Mouse (Mus musculus) embryonic facial prominence, embryonic 13.5 days (tissue): ENCODE results near the gene Slc3a2. TPM values are rescaled to one million over a fixed set of nuclear protein-coding genes. Genes with fewer than 3 reads are reported as not detected.
A peak's percentile ranks its signal among the peaks of the same experiment; 100 is the strongest.

Source experiments
- ATAC-seq: fragments of 200-750 bp; cut with Nextera tagmentation; 2 replicates; pipeline ENCODE4 v1.8.0; 2017; ENCODE audit warnings: low read depth; ENCODE audit not compliant: insufficient number of reproducible peaks, insufficient read depth, low FRiP score, low TSS enrichment
- H3K27ac ChIP-seq: fragments of 300-500 bp; sonication (generic); 2 replicates; pipeline ENCODE4 v1.5.1; 2015; ENCODE audit warnings: moderate library complexity, mild to moderate bottlenecking, inconsistent platforms
- H3K27me3 ChIP-seq: fragments of 300-500 bp; sonication (generic); 2 replicates; pipeline ENCODE4 v1.6.1; 2015; ENCODE audit warnings: mild to moderate bottlenecking, inconsistent platforms
- H3K36me3 ChIP-seq: fragments of 300-500 bp; sonication (generic); 2 replicates; pipeline ENCODE4 v1.6.1; 2015; ENCODE audit warnings: mild to moderate bottlenecking, inconsistent platforms
- H3K4me1 ChIP-seq: fragments of 300-500 bp; sonication (generic); 2 replicates; pipeline ENCODE4 v1.6.1; 2015; ENCODE audit warnings: inconsistent platforms
- H3K4me2 ChIP-seq: fragments of 300-500 bp; sonication (generic); 2 replicates; pipeline ENCODE4 v1.6.1; 2015; ENCODE audit warnings: moderate library complexity, mild to moderate bottlenecking, inconsistent platforms
- H3K4me3 ChIP-seq: fragments of 300-500 bp; sonication (generic); 2 replicates; pipeline ENCODE4 v1.5.1; 2015; ENCODE audit warnings: mild to moderate bottlenecking, inconsistent platforms
- H3K9ac ChIP-seq: fragments of 300-500 bp; sonication (generic); 2 replicates; pipeline ENCODE4 v1.6.1; 2015; ENCODE audit warnings: mild to moderate bottlenecking, inconsistent platforms
- H3K9me3 ChIP-seq: fragments of 300-500 bp; sonication (generic); 2 replicates; pipeline ENCODE4 v1.6.1; 2016; ENCODE audit warnings: inconsistent platforms
- WGBS: fragments of 180-500 bp; shearing (Covaris S2); methylation state at CpG from one replicate; pipeline ENCODE4 v1.1.7; 2015; ENCODE audit warnings: mixed read lengths; 5-methylcytosine and 5-hydroxymethylcytosine counted together
- polyA plus RNA-seq: library from polyadenylated mRNA; unstranded; fragments of >200 nt; fragmentation: Nextera tagmentation; extraction: Ambion mirVana; gene quantifications from 2 replicates; pipeline ENCODE4 v1.2.1, GENCODE M21; 2015

Slc3a2 gene
- 99.9 and 116 TPM in 2 replicates for polyA plus RNA-seq

DNA sequence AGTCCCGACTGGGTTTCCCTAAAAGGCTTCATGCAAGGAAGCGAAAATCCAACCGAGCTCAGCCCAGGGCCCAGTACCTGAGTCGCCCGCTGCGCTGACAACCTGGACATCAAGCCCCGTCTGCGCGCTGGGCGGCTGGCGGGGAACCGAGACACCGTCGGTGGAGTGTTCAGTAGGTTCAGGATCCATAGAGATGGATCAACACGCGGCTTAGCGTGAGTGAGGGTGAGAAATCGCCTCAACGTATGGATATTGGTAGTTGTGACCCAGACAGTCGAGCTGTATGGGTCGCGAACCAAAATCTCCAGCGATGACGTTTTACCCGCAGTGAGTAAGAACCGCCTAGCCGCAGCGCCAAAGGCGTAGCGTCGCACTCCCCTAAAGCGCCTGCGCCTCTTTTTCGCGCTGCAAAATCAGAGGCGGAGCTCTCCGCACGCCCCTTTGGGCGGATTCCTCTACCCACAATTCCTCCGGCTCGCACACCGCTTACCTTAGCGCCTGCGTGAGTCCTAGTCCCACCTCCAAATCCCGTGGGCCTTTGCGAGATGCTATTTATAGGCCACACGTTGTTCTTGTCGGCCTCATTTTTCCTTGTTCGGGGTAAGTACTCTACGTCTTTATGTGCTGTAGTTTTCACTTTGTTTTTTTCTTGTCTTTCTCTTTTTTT is at the start of gene Slc3a2:
Slc3a2 (minus strand) TSS at position 463 of the 667 bp plus-strand sequence.
- ATAC-seq: peak; percentile 96
- peak within 1 kb of the TSS; percentile 81 for H3K4me2 ChIP-seq
- peak within 1 kb of the TSS; percentile 84 for H3K4me3 ChIP-seq
- no peaks in the 10 kb centered on the region for H3K27me3 ChIP-seq
- peak within 1 kb of the TSS; percentile 96 for H3K27ac ChIP-seq
- H3K36me3 ChIP-seq: peaks cover 27% of the 10 kb centered on the region
- peaks cover 36% of the 10 kb centered on the region for H3K4me1 ChIP-seq
- WGBS: under 1% methylated on average over 50 of the region's 50 CpGs
- H3K9me3 ChIP-seq: no peaks in the 10 kb centered on the region
- H3K9ac ChIP-seq: peak within 1 kb of the TSS; percentile 99

DNA sequence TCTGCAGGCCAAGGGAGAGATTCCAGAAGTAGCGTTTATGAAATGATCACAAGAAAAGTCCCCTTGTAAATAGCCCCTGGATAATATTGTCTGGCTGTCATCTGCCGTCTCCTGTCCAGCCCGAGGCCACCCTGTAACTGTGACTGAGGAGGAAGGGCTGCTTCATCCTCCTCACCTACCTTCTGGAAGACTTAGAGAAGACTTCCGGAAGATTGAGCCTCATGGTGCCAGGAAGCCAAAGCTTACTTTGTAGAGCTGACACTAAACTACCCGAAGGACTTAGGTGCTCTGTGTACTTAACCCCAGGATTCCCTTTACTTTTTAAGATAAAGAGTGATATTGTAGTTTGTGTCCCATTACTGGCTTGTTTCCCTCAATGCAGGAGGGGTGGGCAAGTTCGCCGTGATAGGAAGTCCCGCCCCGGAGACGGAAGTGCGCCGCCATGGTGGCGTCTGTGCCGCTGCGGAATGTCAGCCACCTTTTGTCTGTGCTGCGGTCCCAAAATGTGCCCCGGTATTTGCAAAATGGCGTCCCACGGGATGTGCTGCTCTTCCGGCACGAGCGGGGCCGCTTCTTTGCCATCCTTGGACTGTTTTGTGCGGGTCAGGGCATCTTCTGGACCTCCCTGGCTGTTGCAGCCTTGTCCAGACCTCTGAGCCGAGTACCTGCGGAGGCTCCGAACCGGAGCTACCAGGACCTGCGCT is 47.5 kb upstream of the Slc3a2 start, which contains the start of gene Tmem223:
Tmem223 (plus strand) TSS at position 430 of the 704 bp plus-strand sequence.
- Histone ChIP-seq H3K27me3 (no peaks in the 10 kb centered on the region), H3K27ac (peak within 1 kb of the TSS; percentile 93), H3K9ac (peak within 1 kb of the TSS; percentile 98), H3K36me3 (peaks cover 72% of the 10 kb centered on the region), H3K9me3 (no peaks in the 10 kb centered on the region), H3K4me2 (peak within 1 kb of the TSS; percentile 74), H3K4me3 (peak within 1 kb of the TSS; percentile 77), H3K4me1 (peaks cover 30% of the 10 kb centered on the region)
- 19% methylated on average over 29 of the region's 29 CpGs for WGBS
- no peak; the same call in 1 of the 2 replicates for ATAC-seq

DNA sequence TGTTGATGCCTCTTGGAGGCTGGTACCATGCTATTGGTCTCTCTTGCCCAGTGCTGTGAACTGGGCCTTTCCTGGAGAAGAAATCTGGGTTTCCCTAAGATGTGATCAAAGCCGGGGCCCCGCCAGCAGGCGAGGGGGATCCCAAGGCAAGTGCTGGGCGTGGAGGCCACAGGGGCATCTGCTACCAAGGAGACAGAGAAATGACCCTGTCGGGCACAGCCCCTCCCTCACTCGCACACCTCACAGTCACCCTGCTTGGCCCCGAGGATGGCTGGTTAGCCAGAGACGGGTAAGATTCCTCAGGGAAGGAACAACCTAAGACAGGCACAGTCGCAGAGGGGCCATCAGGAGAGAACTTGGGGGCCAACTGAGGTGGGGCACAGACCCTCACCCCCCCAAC is 42.4 kb upstream of the Slc3a2 start:
- H3K27ac ChIP-seq: no peak overlapping the region
- H3K4me1 ChIP-seq: peaks cover 4% of the 10 kb centered on the region
- H3K9me3 ChIP-seq: peaks cover 3% of the 10 kb centered on the region; the same call in 1 of the 2 replicates
- no peak overlapping the region for H3K9ac ChIP-seq
- no peaks in the 10 kb centered on the region for H3K27me3 ChIP-seq
- no peak for ATAC-seq
- H3K4me3 ChIP-seq: no peak overlapping the region
- no peak overlapping the region for H3K4me2 ChIP-seq
- H3K36me3 ChIP-seq: peaks cover 90% of the 10 kb centered on the region
- WGBS: 95% methylated on average over 9 of the region's 9 CpGs

DNA sequence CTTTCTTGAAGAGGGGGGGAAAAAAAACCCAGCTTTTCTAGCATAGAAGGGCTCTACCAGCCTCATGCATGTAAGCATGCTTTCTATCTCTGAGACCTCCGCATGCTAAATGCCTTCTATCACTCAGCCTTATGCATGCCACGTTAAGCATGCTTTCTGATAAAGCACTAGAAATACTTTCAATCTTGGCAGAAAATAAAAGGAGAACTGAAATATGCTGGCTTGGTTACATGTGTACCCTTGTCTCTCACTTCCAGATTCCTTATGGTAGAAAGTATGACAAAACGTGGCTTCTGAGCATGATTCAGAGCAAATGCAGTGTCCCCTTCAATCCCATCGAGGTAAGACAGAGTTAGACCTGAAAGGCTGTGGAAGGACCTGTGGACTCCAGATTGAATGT is 40.1 kb upstream of the Slc3a2 start:
- no peak for ATAC-seq
- H3K36me3 ChIP-seq: peaks cover 68% of the 10 kb centered on the region
- WGBS: 94% methylated on average over 4 of the region's 4 CpGs
- H3K4me2 ChIP-seq: no peak overlapping the region
- H3K4me1 ChIP-seq: peaks cover 7% of the 10 kb centered on the region
- H3K9me3 ChIP-seq: peaks cover 3% of the 10 kb centered on the region; the same call in 1 of the 2 replicates
- no peak overlapping the region for H3K27ac ChIP-seq
- H3K27me3 ChIP-seq: no peaks in the 10 kb centered on the region
- H3K9ac ChIP-seq: no peak overlapping the region
- H3K4me3 ChIP-seq: no peak overlapping the region

DNA sequence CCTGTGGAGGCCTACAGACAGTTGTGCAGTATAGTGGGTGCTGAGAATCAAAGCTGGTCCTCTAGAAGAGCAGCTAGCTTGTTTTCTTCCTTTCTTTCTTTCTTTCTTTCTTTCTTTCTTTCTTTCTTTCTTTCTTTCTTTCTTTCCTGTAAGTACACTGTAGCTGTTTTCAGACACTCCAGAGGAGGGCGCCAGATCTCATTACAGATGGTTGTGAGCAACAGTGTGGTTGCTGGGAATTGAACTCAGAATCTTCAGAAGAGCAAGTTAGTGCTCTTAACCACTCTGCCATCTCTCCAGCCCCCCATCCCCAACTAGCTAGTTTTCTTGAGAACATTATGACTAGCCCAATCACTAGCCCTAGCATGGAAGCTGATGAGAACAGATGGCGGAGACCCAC is 37.6 kb upstream of the Slc3a2 start:
- 93% methylated on average over 2 of the region's 2 CpGs for WGBS
- Histone ChIP-seq H3K9ac (no peak overlapping the region), H3K9me3 (peaks cover 3% of the 10 kb centered on the region; the same call in 1 of the 2 replicates), H3K4me2 (no peak overlapping the region), H3K4me3 (no peak overlapping the region), H3K27ac (no peak overlapping the region), H3K36me3 (peaks cover 45% of the 10 kb centered on the region), H3K27me3 (no peaks in the 10 kb centered on the region), H3K4me1 (peaks cover 14% of the 10 kb centered on the region)
- ATAC-seq: no peak

DNA sequence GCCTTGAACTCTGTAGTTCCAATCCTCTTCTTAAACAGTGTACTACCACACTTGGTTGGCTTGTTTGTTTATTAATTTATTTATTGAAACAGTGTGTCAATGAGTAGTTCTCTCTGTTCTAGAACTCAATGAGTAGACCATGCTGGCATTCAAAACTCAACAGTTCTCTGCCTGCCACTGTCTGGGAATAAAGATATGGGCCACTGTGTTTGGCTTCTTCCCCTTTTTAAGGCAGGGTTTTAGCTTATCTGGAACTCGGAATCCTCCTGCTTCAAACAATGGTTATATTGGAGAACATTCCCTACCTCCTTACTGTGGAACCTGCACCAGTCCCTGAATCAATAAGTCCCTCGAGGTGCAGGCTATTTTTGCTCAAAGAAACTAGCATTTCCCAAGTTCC is 35.7 kb upstream of the Slc3a2 start:
- H3K4me3 ChIP-seq: no peak overlapping the region
- WGBS: 89% methylated on average over 2 of the region's 2 CpGs
- H3K27me3 ChIP-seq: no peaks in the 10 kb centered on the region
- no peaks in the 10 kb centered on the region for H3K9me3 ChIP-seq
- ATAC-seq: no peak
- peaks cover 42% of the 10 kb centered on the region for H3K36me3 ChIP-seq
- no peak overlapping the region for H3K27ac ChIP-seq
- H3K9ac ChIP-seq: no peak overlapping the region
- H3K4me2 ChIP-seq: no peak overlapping the region
- H3K4me1 ChIP-seq: peaks cover 23% of the 10 kb centered on the region

DNA sequence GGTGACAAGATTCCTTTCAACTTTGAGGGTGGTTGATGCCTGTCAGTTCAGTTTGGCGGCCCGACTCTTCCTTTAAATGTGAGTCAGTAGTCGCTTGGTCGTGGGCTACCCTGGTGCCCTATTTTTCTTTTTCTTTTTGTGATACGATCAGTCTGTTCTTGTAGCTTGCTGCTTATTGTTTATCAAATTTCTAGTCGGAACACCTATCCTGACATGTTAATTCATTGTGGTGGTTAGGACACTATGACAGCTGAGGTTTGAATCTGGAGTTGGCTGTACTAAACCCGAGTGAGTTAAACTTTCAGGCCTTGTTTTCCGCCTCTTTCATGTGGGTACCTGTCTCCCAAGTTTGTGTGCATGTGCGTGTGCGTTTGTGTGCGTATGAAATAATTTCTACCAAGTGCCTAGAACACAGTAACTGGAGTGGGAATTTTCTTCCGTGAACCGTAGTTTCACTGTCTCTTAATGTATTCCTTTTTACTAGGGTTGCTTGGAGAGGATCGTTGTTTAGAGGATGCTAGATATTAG is 34.4 kb upstream of the Slc3a2 start:
- peaks cover 41% of the 10 kb centered on the region for H3K36me3 ChIP-seq
- peak overlapping the region; percentile 91 for H3K27ac ChIP-seq
- peaks cover 23% of the 10 kb centered on the region for H3K4me1 ChIP-seq

DNA sequence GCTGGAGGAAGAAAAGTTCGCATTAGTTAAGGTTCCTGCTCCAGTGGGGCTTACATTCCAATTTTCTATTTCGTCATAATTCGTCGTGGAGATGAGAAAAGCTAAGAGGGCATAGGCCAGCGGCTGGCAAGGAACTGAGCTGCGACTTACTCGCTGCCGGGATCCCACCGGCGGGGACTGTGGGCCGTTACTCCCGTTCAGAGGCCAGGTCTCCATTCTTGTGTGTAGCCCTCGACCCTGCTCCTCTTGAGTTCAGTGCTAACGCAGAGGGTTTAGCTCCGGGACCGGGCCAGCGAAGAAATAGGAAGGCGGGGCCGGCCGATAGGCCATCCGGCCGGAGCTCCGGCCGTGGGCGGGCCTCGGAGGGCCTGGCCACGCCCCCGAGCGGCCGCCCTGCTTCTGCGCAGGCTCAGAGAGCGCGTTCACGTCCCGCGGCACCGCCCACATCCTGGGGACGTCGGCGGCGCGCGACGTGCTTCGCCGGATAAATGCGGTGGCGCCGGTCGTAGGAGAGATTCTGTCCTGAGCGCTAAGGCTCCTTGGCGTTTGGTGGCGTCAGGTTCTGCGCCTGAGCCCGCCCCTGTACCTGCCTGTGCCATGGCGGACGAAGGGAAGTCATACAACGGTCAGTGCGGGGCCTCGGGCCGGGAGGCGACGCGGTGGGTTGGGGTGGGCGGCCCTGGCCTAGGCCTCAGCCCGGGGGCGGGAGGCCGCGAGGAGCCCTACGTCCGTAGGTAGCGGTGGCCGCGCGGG is 33.6 kb upstream of the Slc3a2 start, which contains the start of gene Nxf1:
Nxf1 (plus strand) TSS at position 439 of the 753 bp plus-strand sequence.
- peaks cover 41% of the 10 kb centered on the region for H3K36me3 ChIP-seq
- peak within 1 kb of the TSS; percentile 97 for H3K9ac ChIP-seq
- H3K9me3 ChIP-seq: no peaks in the 10 kb centered on the region
- peak within 1 kb of the TSS; percentile 65 for H3K4me2 ChIP-seq
- H3K27ac ChIP-seq: peak within 1 kb of the TSS; percentile 91
- ATAC-seq: peak; percentile 85
- peak within 1 kb of the TSS; percentile 96 for H3K4me3 ChIP-seq
- peaks cover 23% of the 10 kb centered on the region for H3K4me1 ChIP-seq
- under 1% methylated on average over 75 of the region's 75 CpGs for WGBS
- no peaks in the 10 kb centered on the region for H3K27me3 ChIP-seq

More for the DNA sequence above, 34.4 kb upstream of the Slc3a2 start:
- H3K4me3 ChIP-seq: peak overlapping the region; percentile 96
- H3K4me2 ChIP-seq: peak overlapping the region; percentile 65
- H3K9ac ChIP-seq: peak overlapping the region; percentile 97
- ATAC-seq: peak; percentile 7; the same call in 1 of the 2 replicates
- no peaks in the 10 kb centered on the region for H3K9me3 ChIP-seq
- H3K27me3 ChIP-seq: no peaks in the 10 kb centered on the region
- WGBS: 4% methylated on average over 14 of the region's 14 CpGs

DNA sequence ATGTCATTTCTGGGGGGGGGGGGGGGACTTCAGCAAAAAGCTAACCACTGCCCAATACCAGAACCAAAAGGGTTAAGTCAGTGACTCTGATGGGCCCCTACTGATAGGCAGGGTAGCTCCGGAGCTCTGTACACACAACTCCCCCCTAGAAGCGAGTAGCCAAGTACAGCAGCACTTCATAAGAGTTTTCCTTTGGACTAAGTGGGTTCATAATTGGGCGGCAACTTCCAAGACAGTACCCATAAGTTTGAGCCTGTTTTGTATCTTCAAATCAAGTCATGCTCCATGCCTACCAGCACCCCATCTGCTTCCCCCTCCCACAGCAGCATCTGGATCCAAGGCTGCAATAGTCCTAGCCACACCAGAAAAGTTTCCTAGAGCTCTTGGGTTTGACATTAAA is 32.5 kb upstream of the Slc3a2 start:
- Histone ChIP-seq H3K9me3 (no peaks in the 10 kb centered on the region), H3K27me3 (no peaks in the 10 kb centered on the region), H3K27ac (no peak overlapping the region), H3K4me1 (peaks cover 23% of the 10 kb centered on the region), H3K36me3 (peaks cover 48% of the 10 kb centered on the region), H3K4me2 (peak overlapping the region; percentile 65), H3K4me3 (peak overlapping the region; percentile 96), H3K9ac (no peak overlapping the region)
- ATAC-seq: no peak
- 81% methylated on average over 3 of the region's 3 CpGs for WGBS

DNA sequence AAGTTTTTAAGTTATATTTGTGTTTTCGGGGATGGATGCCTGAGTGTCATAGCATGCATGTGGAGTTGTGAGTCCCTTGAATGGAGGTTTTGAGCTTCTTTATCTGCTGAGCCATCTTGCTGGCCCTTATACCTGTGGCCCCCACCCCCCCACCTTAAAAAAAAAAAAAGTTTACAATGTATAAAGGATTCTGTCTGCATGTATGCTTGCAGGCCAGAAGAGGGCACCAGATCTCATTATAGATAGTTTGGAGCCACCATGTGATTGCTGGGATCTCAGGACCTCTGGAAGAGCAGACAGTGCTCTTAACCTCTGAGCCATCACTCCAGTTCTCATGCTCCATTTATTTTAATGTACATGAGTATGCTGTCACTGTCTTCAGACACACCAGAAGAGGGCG is 24.2 kb upstream of the Slc3a2 start:
- Histone ChIP-seq H3K4me1 (peaks cover 8% of the 10 kb centered on the region), H3K36me3 (peaks cover 95% of the 10 kb centered on the region), H3K9ac (no peak overlapping the region), H3K27me3 (no peaks in the 10 kb centered on the region), H3K4me3 (no peak overlapping the region), H3K4me2 (no peak overlapping the region), H3K27ac (no peak overlapping the region), H3K9me3 (no peaks in the 10 kb centered on the region)
- ATAC-seq: no peak
- 71% methylated on average over 2 of the region's 2 CpGs for WGBS

DNA sequence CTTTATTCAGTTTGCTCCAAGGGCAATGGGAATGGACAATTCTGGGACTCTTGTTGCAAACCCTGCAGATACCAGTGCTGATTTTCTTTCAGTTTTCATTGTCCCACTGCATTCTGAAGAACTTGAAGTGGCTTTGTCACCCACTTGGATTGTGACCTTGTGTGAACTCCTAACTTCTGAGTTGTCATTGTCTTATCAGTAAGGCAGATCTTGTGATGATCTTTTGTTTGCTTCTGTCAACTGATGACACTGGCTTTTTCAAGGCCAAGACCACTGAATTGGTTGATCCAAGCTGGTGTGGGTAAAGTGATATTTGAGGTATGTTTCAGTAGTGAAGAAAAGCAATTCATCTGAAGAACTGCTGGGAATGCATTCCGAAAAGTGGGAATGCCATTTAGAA is 22.2 kb upstream of the Slc3a2 start:
- 98% methylated on average over 1 of the region's 1 CpGs for WGBS
- H3K27me3 ChIP-seq: no peaks in the 10 kb centered on the region
- no peak overlapping the region for H3K4me3 ChIP-seq

More for the DNA sequence above, 22.2 kb upstream of the Slc3a2 start:
- no peak for ATAC-seq
- no peak overlapping the region for H3K4me2 ChIP-seq
- H3K36me3 ChIP-seq: peaks cover 81% of the 10 kb centered on the region
- peaks cover 16% of the 10 kb centered on the region for H3K4me1 ChIP-seq
- no peaks in the 10 kb centered on the region for H3K9me3 ChIP-seq
- H3K9ac ChIP-seq: no peak overlapping the region
- H3K27ac ChIP-seq: no peak overlapping the region
